Mouse (Mus musculus) megakaryocyte, embryonic 14.5 days (primary cell): ENCODE measurements around the gene Hoxc9.

Experiments
- FLI1 ChIP-seq: IDR thresholded peaks from 2 replicates; pipeline ENCODE4 v1.6.1; 2012; ENCODE audit warnings: low read length, inconsistent platforms, mixed read lengths
- GATA1 ChIP-seq: IDR thresholded peaks from 3 replicates; pipeline ENCODE4 v1.6.1; 2012; ENCODE audit warnings: mixed read lengths, low read length, inconsistent platforms, borderline replicate concordance

DNA sequence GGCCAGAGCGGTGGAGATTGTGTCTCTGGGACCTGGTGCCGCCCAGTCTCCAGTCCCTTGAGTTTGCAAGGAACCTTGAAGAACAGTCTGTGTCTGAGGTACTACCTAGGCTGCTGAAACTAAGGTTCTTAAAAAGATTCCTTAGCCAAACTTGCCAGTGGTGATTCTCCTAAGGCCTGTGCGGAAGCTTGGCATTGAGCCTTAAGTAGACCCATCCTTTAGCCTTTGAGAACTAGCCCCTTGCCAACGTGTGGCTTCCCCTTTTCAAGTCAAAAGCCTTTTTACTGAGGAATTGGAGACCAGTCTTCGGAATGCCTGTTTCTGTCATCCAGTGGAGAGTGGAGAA lies 32.8 kb upstream of the Hoxc9 start:
- TF ChIP-seq GATA1 (no peak), FLI1 (no peak)
